Mouse (Mus musculus): ENCODE data around the gene Diaph3.

DNA sequence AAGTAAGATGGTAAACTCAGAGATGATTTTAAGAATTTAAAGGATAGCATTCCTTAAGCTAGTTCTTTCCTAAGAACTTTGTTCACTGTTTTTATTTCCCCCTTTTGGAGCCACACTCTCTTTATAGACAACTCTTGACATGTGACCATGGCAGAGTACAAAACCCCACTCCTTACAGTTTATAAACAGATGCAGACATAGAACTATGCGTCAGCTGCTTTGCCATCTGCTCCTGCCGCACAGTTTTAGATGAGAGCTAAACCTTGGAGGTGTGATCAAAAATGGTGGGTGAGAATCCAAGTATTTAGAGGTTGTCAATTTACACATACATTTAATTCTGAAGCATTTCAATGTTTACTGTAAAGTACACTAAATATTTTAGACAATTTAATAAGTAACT, 367.7 kb downstream of the Diaph3 start:
- TF ChIP-seq CTCF (IDR thresholded peaks at IDR 0.05; ENCODE audit: insufficient read depth, low read length): no peak
- TF ChIP-seq POLR2A (IDR thresholded peaks at IDR 0.05; ENCODE audit: borderline replicate concordance, extremely low read depth, low read depth, low read length): no peak

Measured in lung, adult 2 months (tissue).